In the genomic region with DNA sequence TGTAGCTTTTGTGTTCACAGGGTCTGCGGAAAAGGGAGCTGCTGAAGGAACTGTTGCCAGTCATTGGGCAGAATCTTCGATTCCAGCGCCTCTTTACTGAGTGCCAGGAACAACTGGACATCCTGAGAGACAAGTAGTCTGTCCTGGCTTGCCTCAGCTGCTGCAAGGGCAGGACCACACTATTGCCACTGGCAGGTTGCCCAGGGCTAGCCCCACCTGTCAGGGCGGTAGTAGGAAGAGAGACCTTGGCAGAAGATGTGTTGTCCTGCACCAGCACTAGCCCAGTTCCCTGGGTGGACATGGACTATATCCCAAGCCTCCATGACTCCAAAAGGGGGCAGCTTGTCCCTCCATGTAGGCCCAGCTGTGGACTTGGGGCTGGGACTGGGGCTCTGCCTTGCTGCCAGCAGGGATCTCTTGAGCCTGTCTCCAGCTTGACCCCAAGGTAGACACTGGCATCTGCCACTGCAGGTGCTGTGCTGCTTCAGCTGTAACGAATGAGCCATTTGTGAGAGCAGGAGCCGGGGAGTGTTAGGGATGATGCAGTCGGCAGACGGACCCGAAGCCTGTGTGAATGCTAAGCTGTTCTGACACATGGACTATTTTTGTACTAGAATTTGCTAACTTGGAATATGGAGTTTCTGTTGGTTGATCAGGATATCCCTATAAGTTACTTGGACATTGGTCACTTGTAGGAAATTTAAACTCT, we compare ENCODE assay signal across 25 mouse cellular contexts.
DNase-seq lines count a peak whose midpoint lies in the region; ATAC-seq lines count a peak whose summit lies in the region.
"Had no signal": no experiment of that assay in that cellular context is flagged by ENCODE, and none has a peak within 500 bp of the region (broad histone marks: within the 10 kb centered on the region; RNA-seq: fewer than 3 reads in every experiment).

No protein-coding gene starts in this region.

- no peak overlapping the region for H3K4me2 ChIP-seq in heart, embryonic 12.5 days
- no peak overlapping the region for H3K4me2 ChIP-seq in lung, embryonic 15.5 days
- H3K4me2 ChIP-seq: hindbrain, embryonic 12.5 days; liver, embryonic 15.5 days; midbrain, embryonic 11.5 days had no signal

- no peak overlapping the region for H3K9ac ChIP-seq in heart, embryonic 12.5 days
- H3K9ac ChIP-seq in lung, embryonic 15.5 days: no peak overlapping the region
- H3K9ac ChIP-seq: hindbrain, embryonic 12.5 days; liver, embryonic 15.5 days had no signal

- no peak overlapping the region for H3K4me3 ChIP-seq in heart, embryonic 12.5 days
- H3K4me3 ChIP-seq in lung, embryonic 15.5 days: no peak overlapping the region
- H3K4me3 ChIP-seq: forebrain, embryonic 10.5 days; hindbrain, embryonic 12.5 days; left cerebral cortex, adult 2 months; limb, embryonic 10.5 days; liver, embryonic 15.5 days had no signal

- intact Hi-C loops in heart, postnatal 25 days (cut with DNase I): no loop called here

- peaks cover 37% of the 10 kb centered on the region for H3K36me3 ChIP-seq in heart, embryonic 12.5 days
- H3K36me3 ChIP-seq in lung, embryonic 15.5 days: peaks cover 42% of the 10 kb centered on the region

- no peaks in the 10 kb centered on the region for H3K9me3 ChIP-seq in heart, embryonic 12.5 days (replicated peaks)
- H3K9me3 ChIP-seq in lung, embryonic 15.5 days: no peaks in the 10 kb centered on the region
- H3K9me3 ChIP-seq: limb, embryonic 10.5 days; liver, embryonic 15.5 days had no signal

- peak; percentile 85 for ATAC-seq in frontal cortex, adult (ENCODE audit: low TSS enrichment)
- ATAC-seq in heart, embryonic 12.5 days (ENCODE audit: insufficient number of reproducible peaks, low FRiP score): no peak
- ATAC-seq in lung, embryonic 15.5 days (ENCODE audit: borderline replicate concordance, extremely low read depth, low FRiP score, low TSS enrichment): no peak
- ATAC-seq: CD4-positive, CD25-positive, alpha-beta regulatory T cell, adult 4 months; forebrain, embryonic 16.5 days; inflammation-experienced regulatory T-cells, adult 6 months had no signal

- H3K27me3 ChIP-seq in heart, embryonic 12.5 days (replicated peaks): no peaks in the 10 kb centered on the region
- no peaks in the 10 kb centered on the region for H3K27me3 ChIP-seq in lung, embryonic 15.5 days
- H3K27me3 ChIP-seq: hindbrain, embryonic 12.5 days; liver, embryonic 15.5 days had no signal

- 71% methylated on average over 9 of the region's 9 CpGs for WGBS in heart, embryonic 12.5 days
- 82% methylated on average over 9 of the region's 9 CpGs for WGBS in lung, embryonic 15.5 days

- H3K27ac ChIP-seq in heart, embryonic 12.5 days (ENCODE audit: poor library complexity, severe bottlenecking): peak overlapping the region; percentile 54; the same call in 1 of the 2 replicates
- peak overlapping the region; percentile 47 for H3K27ac ChIP-seq in lung, embryonic 15.5 days
- H3K27ac ChIP-seq: forebrain, embryonic 10.5 days; hindbrain, embryonic 12.5 days; left cerebral cortex, adult 2 months; limb, embryonic 10.5 days; liver, embryonic 15.5 days had no signal

- DNase-seq in frontal cortex, postnatal 36 days (ENCODE audit: low spot score in 2 of 2): no peak
- no peak for DNase-seq in heart, postnatal 25 days (ENCODE audit: low spot score)
- no peak for DNase-seq in lung, postnatal 36 days
- DNase-seq in telencephalon, adult 2 months (ENCODE audit: low read depth, low spot score): peak; percentile 11
- DNase-seq: adrenal gland, postnatal 36 days; cerebellum, adult 11 months; kidney, adult 18-20 months; kidney, postnatal 4 days; liver; lung, postnatal 10 days; right cerebral cortex, postnatal 25 days; spleen, adult 18-20 months; thymus, postnatal 4 days had no signal

- peaks cover 33% of the 10 kb centered on the region for H3K4me1 ChIP-seq in heart, embryonic 12.5 days (replicated peaks)
- H3K4me1 ChIP-seq in lung, embryonic 15.5 days: no peaks in the 10 kb centered on the region
- H3K4me1 ChIP-seq: forebrain, embryonic 10.5 days; hindbrain, embryonic 12.5 days; limb, embryonic 10.5 days; liver, embryonic 15.5 days had no signal
